Comparison of ENCODE assay signal across 25 mouse cellular contexts in genomic region chr17:24715556-24715955, GRCm38 (mm10). TPM values are rescaled to one million over a fixed set of nuclear protein-coding genes. Genes with fewer than 3 reads are reported as not detected.
"Had no signal": no experiment of that assay in that cellular context is flagged by ENCODE, and none has a peak within 500 bp of the region (broad histone marks: within the 10 kb centered on the region; RNA-seq: fewer than 3 reads in every experiment).

No protein-coding gene starts in this region.

- H3K4me2 ChIP-seq: heart, embryonic 12.5 days; hindbrain, embryonic 14.5 days; intestine, embryonic 15.5 days; limb, embryonic 12.5 days; liver, embryonic 11.5 days; liver, embryonic 13.5 days; liver, embryonic 15.5 days had no signal

- ATAC-seq: forebrain, postnatal 0 days; hindbrain, embryonic 16.5 days; inflammation-experienced regulatory T-cells, adult 6 months; intestine, embryonic 15.5 days; intestine, postnatal 0 days had no signal

- H3K4me1 ChIP-seq: intestine, embryonic 15.5 days had no signal

- H3K27ac ChIP-seq: heart, adult 2 months; hindbrain, embryonic 10.5 days; hindbrain, embryonic 14.5 days; intestine, embryonic 15.5 days; layer of hippocampus, adult 2 months; left cerebral cortex, adult 2 months; limb, embryonic 10.5 days; limb, embryonic 12.5 days; liver, embryonic 13.5 days; liver, embryonic 15.5 days had no signal

- H3K27me3 ChIP-seq: heart, embryonic 12.5 days; intestine, embryonic 15.5 days; limb, embryonic 12.5 days; liver, embryonic 13.5 days; liver, embryonic 15.5 days had no signal

- DNase-seq: forebrain, postnatal 0 days; gastrocnemius, postnatal 36 days; heart, adult 2 months; heart, postnatal 10 days; heart, postnatal 4 days; kidney, adult 8-10 months; kidney, postnatal 14 days; liver; liver, embryonic 13.5 days had no signal

- H3K9ac ChIP-seq: forebrain, postnatal 0 days; heart, embryonic 12.5 days; hindbrain, embryonic 14.5 days; intestine, embryonic 15.5 days; limb, embryonic 12.5 days; liver, embryonic 13.5 days; liver, embryonic 15.5 days had no signal

- H3K4me3 ChIP-seq: heart, adult 2 months; heart, embryonic 12.5 days; intestine, embryonic 15.5 days; layer of hippocampus, adult 2 months; left cerebral cortex, adult 2 months; limb, embryonic 10.5 days; limb, embryonic 12.5 days; liver, embryonic 13.5 days; liver, embryonic 15.5 days had no signal

- H3K9me3 ChIP-seq: heart, embryonic 12.5 days; hindbrain, embryonic 10.5 days; intestine, embryonic 15.5 days; limb, embryonic 10.5 days; limb, embryonic 12.5 days; liver, embryonic 13.5 days; liver, embryonic 15.5 days had no signal

RNA-seq across cellular contexts. Expression of gene Rnf151, which starts 2.3 kb away (rescaled TPM):
- polyA plus RNA-seq: forebrain, postnatal 0 days; heart, embryonic 12.5 days; heart, embryonic 14.5 days; heart, embryonic 16.5 days; hindbrain, embryonic 14.5 days; hindbrain, embryonic 16.5 days; inflammation-experienced regulatory T-cells, adult 6 months; intestine, postnatal 0 days; liver, embryonic 15.5 days had no signal

RNA-seq across cellular contexts. Expression of gene Rpl3l, which starts 12.1 kb away (rescaled TPM):
- polyA plus RNA-seq: forebrain, postnatal 0 days; hindbrain, embryonic 10.5 days; hindbrain, embryonic 14.5 days; hindbrain, embryonic 16.5 days; inflammation-experienced regulatory T-cells, adult 6 months; intestine, embryonic 15.5 days; intestine, postnatal 0 days; limb, embryonic 10.5 days; limb, embryonic 12.5 days; limb, embryonic 14.5 days; liver, embryonic 11.5 days; liver, embryonic 13.5 days had no signal
